Mouse (Mus musculus) forebrain, embryonic 14.5 days (tissue): ENCODE data around the gene 4933402N03Rik. TPM values are rescaled to one million over a fixed set of nuclear protein-coding genes. Genes with fewer than 3 reads are reported as not detected.

Experiments
- polyA plus RNA-seq: library from polyadenylated mRNA; unstranded; fragments of >200 nt; fragmentation: Nextera tagmentation; extraction: Ambion mirVana; gene quantifications from 2 replicates; pipeline ENCODE4 v1.2.1, GENCODE M21; 2014

4933402N03Rik gene
- polyA plus RNA-seq, 1 experiment from 2014 or later, result not detected

Other genes starting within 250 kb of the 4933402N03Rik start
- 24.7 and 26.6 TPM in 2 replicates for gene Htra1, start 210.2 kb downstream of the 4933402N03Rik start, polyA plus RNA-seq
- gene Dmbt1, start 114.3 kb downstream of the 4933402N03Rik start, polyA plus RNA-seq, result not detected in 2 replicates
- not detected in 2 replicates for gene 5430419D17Rik, start 28.1 kb upstream of the 4933402N03Rik start, polyA plus RNA-seq
- not detected in 2 replicates for gene Cuzd1, start 176.0 kb upstream of the 4933402N03Rik start, polyA plus RNA-seq
- not detected in 2 replicates for gene Fam24b, start 183.2 kb upstream of the 4933402N03Rik start, polyA plus RNA-seq
- not detected in 2 replicates for gene Fam24a, start 187.6 kb upstream of the 4933402N03Rik start, polyA plus RNA-seq
- gene 2310057M21Rik, start 216.4 kb upstream of the 4933402N03Rik start, polyA plus RNA-seq, result 25.1 and 27.1 TPM in 2 replicates
- gene Pstk, start 224.8 kb upstream of the 4933402N03Rik start, polyA plus RNA-seq, result 33.1 and 33.9 TPM in 2 replicates